ENCODE assay signal across 8 mouse cellular contexts in the genomic region with DNA sequence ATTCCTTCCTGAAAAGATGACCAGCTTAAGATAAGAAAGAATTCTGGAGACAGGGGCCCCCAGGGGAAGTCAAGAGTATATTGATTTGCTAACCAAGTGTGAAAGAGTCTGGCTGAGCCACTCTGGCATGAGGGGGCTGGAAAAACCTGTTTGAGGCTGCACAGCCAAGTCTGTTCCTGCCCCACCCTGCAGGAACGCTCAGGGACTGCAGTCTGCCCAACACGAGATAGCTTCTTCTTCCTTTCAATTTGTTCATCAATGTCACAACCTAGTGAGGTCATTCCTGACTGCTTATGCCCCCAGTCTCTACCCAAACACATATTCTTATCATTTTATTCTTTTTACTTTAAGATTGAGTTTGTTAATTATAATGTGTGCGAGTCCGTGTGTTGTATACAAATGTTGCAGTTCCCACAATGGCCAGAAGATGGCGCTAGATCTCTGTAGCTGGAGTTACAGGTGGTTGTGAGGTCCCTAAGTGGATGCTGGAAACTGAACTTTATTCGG.
DNase-seq lines count a peak whose midpoint lies in the region; ATAC-seq lines count a peak whose summit lies in the region.

No protein-coding gene starts in this region.

- H3K4me2 ChIP-seq in midbrain, embryonic 11.5 days: no peak overlapping the region
- no peak overlapping the region for H3K4me2 ChIP-seq in midbrain, embryonic 13.5 days (replicated peaks)
- no peak overlapping the region for H3K4me2 ChIP-seq in stomach, embryonic 14.5 days (replicated peaks; ENCODE audit: low read depth, low read length)
- H3K4me2 ChIP-seq in heart, embryonic 12.5 days: no peak overlapping the region

- no peaks in the 10 kb centered on the region for H3K4me1 ChIP-seq in midbrain, embryonic 11.5 days (ENCODE audit: control insufficient read depth, insufficient read depth, low read length)
- no peaks in the 10 kb centered on the region for H3K4me1 ChIP-seq in midbrain, embryonic 13.5 days (replicated peaks)
- H3K4me1 ChIP-seq in stomach, embryonic 14.5 days (ENCODE audit: control insufficient read depth, insufficient read depth, low read length): no peaks in the 10 kb centered on the region
- H3K4me1 ChIP-seq in heart, embryonic 12.5 days (replicated peaks): 0 out of 2 replicates have a peak, but pooled peaks cover 3% of the 10 kb centered on the region

- H3K27me3 ChIP-seq in midbrain, embryonic 11.5 days (ENCODE audit: control insufficient read depth, insufficient read depth, low read length): no peaks in the 10 kb centered on the region
- H3K27me3 ChIP-seq in midbrain, embryonic 13.5 days: no peaks in the 10 kb centered on the region
- no peaks in the 10 kb centered on the region for H3K27me3 ChIP-seq in stomach, embryonic 14.5 days (ENCODE audit: control insufficient read depth, insufficient read depth, low read length)
- H3K27me3 ChIP-seq in heart, embryonic 12.5 days (replicated peaks): no peaks in the 10 kb centered on the region

- H3K27ac ChIP-seq in midbrain, embryonic 11.5 days (ENCODE audit: low read depth, low read length): no peak overlapping the region
- no peak overlapping the region for H3K27ac ChIP-seq in midbrain, embryonic 13.5 days
- H3K27ac ChIP-seq in stomach, embryonic 14.5 days (ENCODE audit: low read length): no peak overlapping the region
- no peak overlapping the region for H3K27ac ChIP-seq in heart, embryonic 12.5 days (ENCODE audit: poor library complexity, severe bottlenecking)

- peak; percentile 7 for DNase-seq in gastrocnemius, adult 18-20 months (ENCODE audit: low spot score)
- DNase-seq in gastrocnemius, postnatal 36 days: no peak
- DNase-seq in midbrain, embryonic 11.5 days (ENCODE audit: low spot score, missing footprints): peak; percentile 86
- DNase-seq in gonadal fat pad, adult 2 months (ENCODE audit: low read depth): peak; percentile 51
- DNase-seq in urinary bladder, postnatal 4 days (ENCODE audit: low spot score in 2 of 2): no peak

- H3K4me3 ChIP-seq in midbrain, embryonic 11.5 days (ENCODE audit: low read depth, low read length): no peak overlapping the region
- H3K4me3 ChIP-seq in midbrain, embryonic 13.5 days (replicated peaks): no peak overlapping the region
- no peak overlapping the region for H3K4me3 ChIP-seq in stomach, embryonic 14.5 days (ENCODE audit: low read depth, low read length)
- no peak overlapping the region for H3K4me3 ChIP-seq in heart, embryonic 12.5 days

- H3K36me3 ChIP-seq in midbrain, embryonic 11.5 days (ENCODE audit: control insufficient read depth, insufficient read depth, low read length): no peaks in the 10 kb centered on the region
- H3K36me3 ChIP-seq in midbrain, embryonic 13.5 days: no peaks in the 10 kb centered on the region
- no peaks in the 10 kb centered on the region for H3K36me3 ChIP-seq in stomach, embryonic 14.5 days (ENCODE audit: control insufficient read depth, insufficient read depth, low read length)
- no peaks in the 10 kb centered on the region for H3K36me3 ChIP-seq in heart, embryonic 12.5 days

- intact Hi-C loops in gastrocnemius, postnatal 36 days (cut with DNase I): no loop called here

- peaks cover 6% of the 10 kb centered on the region; the same call in 1 of the 2 replicates for H3K9me3 ChIP-seq in midbrain, embryonic 11.5 days (ENCODE audit: control insufficient read depth, low read length)
- H3K9me3 ChIP-seq in midbrain, embryonic 13.5 days: 0 out of 2 replicates have a peak, but pooled peaks cover 5% of the 10 kb centered on the region
- peaks cover 5% of the 10 kb centered on the region; the same call in 1 of the 2 replicates for H3K9me3 ChIP-seq in stomach, embryonic 14.5 days (ENCODE audit: control insufficient read depth, low read depth, low read length)
- 0 out of 2 replicates have a peak, but pooled peaks cover 6% of the 10 kb centered on the region for H3K9me3 ChIP-seq in heart, embryonic 12.5 days (replicated peaks)

- no peak overlapping the region for H3K9ac ChIP-seq in midbrain, embryonic 11.5 days (ENCODE audit: low read length)
- no peak overlapping the region for H3K9ac ChIP-seq in midbrain, embryonic 13.5 days (replicated peaks)
- H3K9ac ChIP-seq in stomach, embryonic 14.5 days (replicated peaks; ENCODE audit: low read depth, low read length): no peak overlapping the region
- H3K9ac ChIP-seq in heart, embryonic 12.5 days: no peak overlapping the region

- WGBS in midbrain, embryonic 11.5 days: 40% methylated on average over 6 of the region's 6 CpGs
- WGBS in midbrain, embryonic 13.5 days: 41% methylated on average over 6 of the region's 6 CpGs
- 42% methylated on average over 6 of the region's 6 CpGs for WGBS in stomach, embryonic 14.5 days
- 33% methylated on average over 6 of the region's 6 CpGs for WGBS in heart, embryonic 12.5 days

- ATAC-seq in midbrain, embryonic 11.5 days (ENCODE audit: low FRiP score): 0 out of 2 replicates have a peak, but pooled peaks have one; percentile 46
- ATAC-seq in midbrain, embryonic 13.5 days: no peak
- ATAC-seq in stomach, embryonic 14.5 days (ENCODE audit: insufficient number of reproducible peaks, insufficient read depth, low FRiP score, low read depth): peak; percentile 81
- no peak for ATAC-seq in heart, embryonic 12.5 days (ENCODE audit: insufficient number of reproducible peaks, low FRiP score)

Comparison
In these comparisons a context has a peak if more than half of its experiments do, and no peak if none do; other contexts are left out.
1. DNase-seq: peak in gastrocnemius, adult 18-20 months (single experiment), midbrain, embryonic 11.5 days (single experiment) and gonadal fat pad, adult 2 months (single experiment); none in gastrocnemius, postnatal 36 days (0 of 2) and urinary bladder, postnatal 4 days (0 of 2).
2. ATAC-seq: peak in midbrain, embryonic 11.5 days (single experiment) and stomach, embryonic 14.5 days (single experiment); none in midbrain, embryonic 13.5 days (single experiment) and heart, embryonic 12.5 days (single experiment).